Mouse (Mus musculus) erythroblast, embryonic 14.5 days (primary cell): ENCODE data around the gene Scp2. TPM values are rescaled to one million over a fixed set of nuclear protein-coding genes. Genes with fewer than 3 reads are reported as not detected.
A peak's percentile ranks its signal among the peaks of the same experiment; 100 is the strongest.

Experiments
- H3K27me3 ChIP-seq: 2 replicates; pipeline ENCODE4 v1.6.1; 2012; ENCODE audit warnings: inconsistent platforms; ENCODE audit not compliant: control insufficient read depth
- H3K36me3 ChIP-seq: 2 replicates; pipeline ENCODE4 v1.6.1; 2012; ENCODE audit warnings: mild to moderate bottlenecking, inconsistent platforms; ENCODE audit not compliant: control insufficient read depth
- H3K4me1 ChIP-seq: 2 replicates; pipeline ENCODE4 v1.6.1; 2012; ENCODE audit warnings: inconsistent platforms; ENCODE audit not compliant: control insufficient read depth
- H3K4me3 ChIP-seq: replicated peaks from 2 replicates; pipeline ENCODE3; 2012; ENCODE audit warnings: moderate library complexity, mild to moderate bottlenecking, inconsistent platforms
- H3K9me3 ChIP-seq: 2 replicates; pipeline ENCODE4 v1.6.1; 2012; ENCODE audit warnings: low read length, inconsistent platforms, mixed read lengths; ENCODE audit not compliant: control insufficient read depth
- GATA1 ChIP-seq: IDR thresholded peaks from 2 replicates; pipeline ENCODE4 v1.6.1; 2012; ENCODE audit warnings: low read length, inconsistent platforms, mixed read lengths
- TAL1 ChIP-seq: IDR thresholded peaks from 3 replicates; pipeline ENCODE4 v1.6.1; 2012; ENCODE audit warnings: low read length, inconsistent platforms, mixed read lengths
- polyA plus RNA-seq: library from polyadenylated mRNA; stranded (reverse); fragments of >175 nt; gene quantifications from 2 replicates; pipeline ENCODE4 v1.2.3, GENCODE M21; 2012

The Scp2 gene
- polyA plus RNA-seq, 1 experiment: 3.0 TPM

DNA sequence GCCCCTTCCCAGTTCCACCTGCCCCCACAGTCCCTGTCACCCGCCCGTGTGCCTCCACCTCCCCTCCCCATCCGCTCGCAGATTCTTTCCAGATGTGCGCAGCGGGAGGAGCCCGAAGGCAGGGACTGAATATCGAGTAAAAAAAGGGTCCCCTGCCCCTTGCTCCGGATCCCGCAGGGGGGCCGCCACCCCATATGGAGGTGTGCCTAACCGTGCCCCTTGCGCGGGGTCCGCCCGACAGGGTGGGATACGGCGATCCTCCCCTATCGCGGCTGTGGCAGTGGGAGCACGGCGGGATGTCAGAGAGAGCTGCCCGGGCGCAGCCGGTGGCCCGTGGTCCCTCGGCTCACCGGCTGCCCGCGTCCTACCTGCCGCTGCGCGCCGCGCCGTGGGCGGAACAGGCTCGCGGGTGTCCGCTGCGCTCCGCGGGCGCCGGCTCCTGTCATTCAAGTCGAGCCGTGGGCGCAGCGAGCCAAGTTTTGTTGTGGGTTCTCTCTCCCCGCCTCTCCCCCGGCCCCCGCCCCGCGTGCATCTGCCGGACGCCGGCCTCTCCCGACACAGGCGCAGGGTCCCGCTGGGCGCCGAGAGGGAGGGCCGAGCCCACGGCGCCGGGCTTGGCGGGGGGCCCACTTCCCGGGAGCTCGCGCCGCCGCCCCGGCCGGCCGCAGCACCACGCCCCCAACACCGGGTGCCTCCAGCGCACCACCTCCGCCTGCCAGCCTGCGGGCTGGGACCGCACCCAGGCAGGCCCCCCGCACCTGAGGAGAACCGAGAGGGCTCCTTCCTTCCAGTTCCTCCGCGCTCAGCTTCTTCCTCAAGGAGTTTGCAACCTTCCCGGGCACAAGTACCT lies 113.1 kb downstream of the Scp2 start:
- Histone ChIP-seq H3K27me3 (peaks cover 61% of the 10 kb centered on the region), H3K9me3 (peaks cover 5% of the 10 kb centered on the region; the same call in 1 of the 2 replicates), H3K4me3 (peak overlapping the region; percentile 32), H3K36me3 (no peaks in the 10 kb centered on the region), H3K4me1 (peaks cover 25% of the 10 kb centered on the region)
- TF ChIP-seq TAL1 (no peak), GATA1 (no peak)

DNA sequence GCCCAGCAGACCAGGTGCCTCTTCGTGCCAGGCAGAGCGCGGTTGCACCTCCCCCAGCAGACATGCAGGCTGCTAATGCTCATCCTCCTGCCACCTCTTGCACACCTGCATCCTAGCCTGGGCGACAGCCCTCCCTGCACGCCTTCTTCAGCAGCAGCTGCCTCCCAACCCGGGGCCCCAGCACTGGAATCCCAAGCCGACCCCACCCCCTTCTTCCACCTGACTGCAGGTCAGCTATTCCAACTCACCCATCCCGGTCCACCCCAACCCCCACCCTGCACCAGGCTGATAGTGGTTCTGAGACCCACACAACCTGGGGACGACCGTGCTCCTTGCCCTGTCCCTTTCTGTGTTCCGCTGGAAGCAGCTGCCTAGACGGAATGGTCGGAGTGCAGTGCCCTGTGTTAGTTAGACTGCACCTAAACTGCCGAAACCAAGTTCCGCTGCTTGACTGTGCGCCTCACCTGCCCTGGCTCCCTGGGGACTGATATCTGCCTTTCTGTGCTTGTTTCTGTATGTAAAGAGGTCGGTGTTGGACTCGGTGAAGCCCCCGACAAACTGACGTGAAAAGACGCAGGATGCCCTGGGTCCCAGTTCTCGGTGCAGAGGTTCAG lies 113.8 kb downstream of the Scp2 start:
- H3K27me3 ChIP-seq: peaks cover 61% of the 10 kb centered on the region
- H3K4me3 ChIP-seq: no peak overlapping the region

DNA sequence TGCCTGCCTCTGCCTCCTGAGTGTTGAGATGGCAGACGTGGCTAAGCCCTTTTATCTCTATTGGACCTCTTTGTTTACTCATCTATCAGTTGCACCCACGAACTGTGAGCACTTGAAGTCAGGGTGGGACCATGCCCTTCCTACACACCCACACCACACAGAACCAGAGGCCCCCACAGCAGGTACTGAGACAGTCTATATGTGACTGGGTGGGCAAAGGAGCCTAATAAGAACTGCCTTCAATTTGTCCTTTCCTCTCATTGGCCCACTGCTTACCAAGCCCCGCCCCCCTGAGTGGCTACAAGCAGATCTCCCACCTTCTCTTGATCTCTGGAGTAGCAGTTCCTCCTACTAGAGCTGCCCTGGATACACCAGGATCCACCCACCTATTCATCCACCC lies 118.6 kb downstream of the Scp2 start:
- TF ChIP-seq TAL1 (no peak), GATA1 (no peak)
- Histone ChIP-seq H3K36me3 (peaks cover 1% of the 10 kb centered on the region), H3K27me3 (peaks cover 28% of the 10 kb centered on the region), H3K9me3 (peaks cover 2% of the 10 kb centered on the region; the same call in 1 of the 2 replicates), H3K4me3 (peak overlapping the region; percentile 25), H3K4me1 (peaks cover 53% of the 10 kb centered on the region)

More for the DNA sequence above, 113.8 kb downstream of the Scp2 start:
- Histone ChIP-seq H3K4me1 (peaks cover 32% of the 10 kb centered on the region), H3K36me3 (no peaks in the 10 kb centered on the region), H3K9me3 (peaks cover 5% of the 10 kb centered on the region; the same call in 1 of the 2 replicates)
- no peak for TF ChIP-seq GATA1

DNA sequence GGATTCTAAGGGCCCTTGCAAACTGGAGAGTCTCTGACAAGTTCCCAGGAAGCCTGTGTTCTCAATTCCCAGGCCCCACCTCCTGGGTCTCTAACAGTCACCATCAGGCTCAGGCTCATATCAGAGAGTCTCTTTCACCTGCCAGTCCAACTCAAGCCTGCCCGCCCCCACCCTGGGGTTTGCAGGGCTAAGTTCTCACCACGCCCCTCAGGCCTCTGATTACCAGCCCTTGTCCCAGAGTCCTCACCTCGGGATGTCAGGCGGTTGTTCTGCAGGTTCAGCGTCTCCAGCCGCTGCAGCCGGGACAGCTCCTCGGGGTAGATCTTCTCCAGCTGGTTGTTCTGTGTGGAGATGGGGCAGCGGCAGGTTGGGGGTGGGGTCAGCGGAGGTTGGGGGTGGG lies 119.5 kb downstream of the Scp2 start:
- no peaks in the 10 kb centered on the region for H3K9me3 ChIP-seq
- TF ChIP-seq TAL1 (no peak), GATA1 (no peak)
- H3K36me3 ChIP-seq: peaks cover 3% of the 10 kb centered on the region
- peak overlapping the region; percentile 57 for H3K4me3 ChIP-seq
- H3K27me3 ChIP-seq: peaks cover 19% of the 10 kb centered on the region
- H3K4me1 ChIP-seq: peaks cover 48% of the 10 kb centered on the region

DNA sequence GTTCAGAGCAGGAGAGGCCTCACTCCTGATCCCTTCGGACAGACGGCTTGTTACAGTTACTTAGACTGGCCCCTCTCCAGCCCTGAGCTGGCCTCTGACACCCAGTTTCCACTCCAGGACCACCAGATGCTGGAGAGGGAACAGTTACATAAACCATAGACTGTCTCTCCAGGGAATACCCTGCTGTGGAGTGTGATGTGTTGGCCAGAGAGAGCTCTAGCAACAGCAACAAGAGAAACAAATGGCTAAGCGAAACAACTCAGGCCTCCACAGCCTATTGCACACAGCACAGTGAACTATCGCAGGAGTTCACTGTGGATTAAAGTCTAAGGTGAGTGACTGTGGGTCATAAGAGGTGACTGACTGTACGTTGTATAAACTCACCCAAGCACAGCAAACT lies 120.2 kb downstream of the Scp2 start:
- no peaks in the 10 kb centered on the region for H3K9me3 ChIP-seq
- peaks cover 3% of the 10 kb centered on the region for H3K36me3 ChIP-seq
- no peak for TF ChIP-seq GATA1
- peaks cover 48% of the 10 kb centered on the region for H3K4me1 ChIP-seq
- H3K4me3 ChIP-seq: peak overlapping the region; percentile 36
- H3K27me3 ChIP-seq: peaks cover 13% of the 10 kb centered on the region

DNA sequence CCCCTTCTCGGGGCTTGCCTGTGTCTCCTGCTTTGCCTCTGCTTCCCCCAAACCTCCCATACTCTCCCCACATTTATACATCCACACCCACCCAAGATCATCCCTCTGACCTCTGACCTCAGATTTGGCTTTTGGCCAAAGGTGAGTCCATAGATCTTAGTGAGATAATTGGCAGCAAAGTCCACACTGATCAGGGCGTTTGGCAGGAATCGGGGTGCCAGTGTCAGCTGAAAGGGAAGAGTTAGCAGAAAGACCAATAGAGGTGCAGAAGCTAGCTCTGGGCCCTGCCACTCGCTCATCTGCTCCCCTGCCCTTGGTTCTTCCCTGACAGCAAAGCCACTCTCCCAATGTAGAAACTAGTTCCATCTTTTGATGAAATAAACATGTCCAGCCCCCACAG lies 121.6 kb downstream of the Scp2 start:
- H3K9me3 ChIP-seq: no peaks in the 10 kb centered on the region

DNA sequence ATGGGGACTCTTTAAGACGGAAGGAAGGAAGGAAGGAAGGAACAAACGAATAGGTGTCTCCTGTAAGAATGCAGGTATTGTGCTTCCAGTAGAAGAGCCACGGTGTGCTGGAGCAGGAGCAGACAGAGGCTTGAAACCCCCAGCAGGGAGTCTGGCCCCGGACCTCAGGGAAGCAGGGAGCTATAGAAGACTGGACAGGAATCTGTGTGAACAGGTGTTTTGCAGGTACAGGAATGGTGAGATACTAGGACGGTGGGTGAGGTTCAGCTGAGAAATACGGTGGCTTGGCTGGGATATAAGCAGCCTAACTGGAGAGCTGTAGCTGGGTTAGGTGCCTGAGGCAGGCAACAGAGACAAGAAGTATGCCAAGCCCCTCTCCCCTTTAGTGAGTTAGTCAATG lies 124.6 kb downstream of the Scp2 start:
- H3K27me3 ChIP-seq: no peaks in the 10 kb centered on the region
- no peak for TF ChIP-seq TAL1
- TF ChIP-seq GATA1: no peak

More for the DNA sequence above, 121.6 kb downstream of the Scp2 start:
- TF ChIP-seq TAL1 (no peak), GATA1 (no peak)
- Histone ChIP-seq H3K4me1 (peaks cover 47% of the 10 kb centered on the region), H3K4me3 (no peak overlapping the region), H3K27me3 (peaks cover 3% of the 10 kb centered on the region), H3K36me3 (peaks cover 3% of the 10 kb centered on the region)

DNA sequence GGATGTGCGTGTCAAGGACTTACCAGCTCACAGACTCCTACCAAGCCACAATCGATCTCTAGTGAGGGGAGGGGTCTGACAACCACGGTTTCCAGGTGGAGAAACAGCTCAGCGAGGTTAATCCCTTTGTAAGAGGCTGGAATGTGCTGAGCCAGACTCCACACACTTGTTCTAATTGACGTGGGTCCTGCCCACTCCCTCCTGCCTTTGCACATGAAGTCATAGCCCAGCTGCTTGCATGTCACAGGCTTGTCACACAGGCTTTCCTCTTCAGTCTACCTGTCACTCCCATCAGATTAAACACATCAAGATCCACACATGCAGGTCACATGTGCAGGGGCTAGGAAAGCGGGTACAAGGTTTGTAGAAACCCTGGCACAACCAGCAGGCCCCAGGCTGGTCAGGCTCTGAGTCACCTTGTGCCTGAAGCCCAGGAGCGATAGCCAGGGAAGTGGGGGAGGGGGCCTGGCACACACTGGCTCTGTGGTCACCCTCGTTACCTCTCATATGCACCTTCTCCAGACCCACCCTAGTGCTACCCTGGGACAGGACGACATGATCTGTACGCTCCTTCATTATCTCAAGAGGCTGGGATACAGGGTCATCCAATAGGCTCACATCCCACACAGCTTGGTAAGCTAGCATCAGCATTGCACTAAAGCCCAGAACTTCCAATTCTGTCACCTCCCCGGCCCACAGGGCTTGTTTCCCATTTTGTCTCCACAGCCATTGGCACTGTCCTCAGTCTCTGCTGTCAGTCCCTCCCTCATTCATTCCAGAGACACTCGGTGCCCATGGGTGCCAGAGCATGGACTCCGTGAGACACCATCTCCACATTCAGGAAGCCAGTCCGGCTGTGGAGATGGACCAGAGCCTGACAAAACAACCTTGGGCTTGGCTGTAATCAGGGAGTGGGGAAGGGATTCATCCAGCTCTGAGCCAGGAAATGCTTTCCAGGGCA lies 125.6 kb downstream of the Scp2 start:
- no peaks in the 10 kb centered on the region for H3K9me3 ChIP-seq
- TF ChIP-seq TAL1: no peak
- TF ChIP-seq GATA1: no peak
- H3K27me3 ChIP-seq: no peaks in the 10 kb centered on the region
- peaks cover 16% of the 10 kb centered on the region for H3K4me1 ChIP-seq
- H3K4me3 ChIP-seq: no peak overlapping the region
- peaks cover 3% of the 10 kb centered on the region for H3K36me3 ChIP-seq

More for the DNA sequence above, 124.6 kb downstream of the Scp2 start:
- H3K36me3 ChIP-seq: peaks cover 3% of the 10 kb centered on the region
- H3K4me1 ChIP-seq: peaks cover 23% of the 10 kb centered on the region
- H3K9me3 ChIP-seq: no peaks in the 10 kb centered on the region
- H3K4me3 ChIP-seq: no peak overlapping the region
